Mouse (Mus musculus): ENCODE measurements at regions not wholly inside any gene's neighbourhood (a gene's known extent, or its start where the extent isn't known, plus 50 kb on each side); places are given as distances from the start of the nearest gene placed in this dataset.

GRCm38 (mm10) chr2:74106472-74106871, 195.3 kb upstream of the Atp5g3 start:
- DNase-seq (ENCODE audit: low spot score in 2 of 2), result no peak

GRCm38 (mm10) chr2:74099671-74100372, 188.7 kb upstream of the Atp5g3 start:
- DNase-seq (ENCODE audit: low spot score in 2 of 2), result no peak

GRCm38 (mm10) chr2:74096809-74097208, 185.7 kb upstream of the Atp5g3 start:
- DNase-seq (ENCODE audit: low spot score in 2 of 2), result no peak

GRCm38 (mm10) chr2:74093494-74093893, 182.4 kb upstream of the Atp5g3 start:
- no peak for DNase-seq (ENCODE audit: low spot score in 2 of 2)

GRCm38 (mm10) chr2:74087375-74087774, 176.2 kb upstream of the Atp5g3 start:
- no peak for DNase-seq (ENCODE audit: low spot score in 2 of 2)

GRCm38 (mm10) chr2:74084971-74085370, 173.8 kb upstream of the Atp5g3 start:
- DNase-seq (ENCODE audit: low spot score in 2 of 2), result no peak

GRCm38 (mm10) chr2:74076774-74077173, 165.6 kb upstream of the Atp5g3 start:
- DNase-seq (ENCODE audit: low spot score in 2 of 2), result no peak

GRCm38 (mm10) chr2:74075566-74075965, 164.4 kb upstream of the Atp5g3 start:
- no peak for DNase-seq (ENCODE audit: low spot score in 2 of 2)

GRCm38 (mm10) chr2:74073396-74073795, 162.3 kb upstream of the Atp5g3 start:
- no peak for DNase-seq (ENCODE audit: low spot score in 2 of 2)

GRCm38 (mm10) chr2:74066652-74067051, 155.5 kb upstream of the Atp5g3 start:
- DNase-seq (ENCODE audit: low spot score in 2 of 2), result peak; percentile 51 to 59

- DNase-seq (ENCODE audit: low spot score in 2 of 2), result no peak
Measured at GRCm38 (mm10) chr2:74064369-74064768, 153.2 kb upstream of the Atp5g3 start.

GRCm38 (mm10) chr2:74063777-74064176, 152.7 kb upstream of the Atp5g3 start:
- DNase-seq (ENCODE audit: low spot score in 2 of 2), result peak in 1 of 2 experiments; percentile 4

GRCm38 (mm10) chr2:74063302-74063701, 152.2 kb upstream of the Atp5g3 start:
- no peak for DNase-seq (ENCODE audit: low spot score in 2 of 2)

GRCm38 (mm10) chr2:74042430-74042829, 131.3 kb upstream of the Atp5g3 start:
- no peak for DNase-seq (ENCODE audit: low spot score in 2 of 2)

- DNase-seq (ENCODE audit: low spot score in 2 of 2), result no peak
Measured at GRCm38 (mm10) chr2:74039580-74039979, 128.5 kb upstream of the Atp5g3 start.

- DNase-seq (ENCODE audit: low spot score in 2 of 2), result no peak
Measured at GRCm38 (mm10) chr2:74036043-74036442, 124.9 kb upstream of the Atp5g3 start.

GRCm38 (mm10) chr2:74032177-74033021, 121.3 kb upstream of the Atp5g3 start:
- no peak for DNase-seq (ENCODE audit: low spot score in 2 of 2)

- no peak for DNase-seq (ENCODE audit: low spot score in 2 of 2)
Measured at GRCm38 (mm10) chr2:74029938-74030337, 118.8 kb upstream of the Atp5g3 start.

GRCm38 (mm10) chr2:74027404-74028104, 116.4 kb upstream of the Atp5g3 start:
- peak; percentile 11 to 15 for DNase-seq (ENCODE audit: low spot score in 2 of 2)

- DNase-seq (ENCODE audit: low spot score in 2 of 2), result no peak
Measured at GRCm38 (mm10) chr2:74015146-74015545, 104.0 kb upstream of the Atp5g3 start.

GRCm38 (mm10) chr2:74014201-74014600, 103.1 kb upstream of the Atp5g3 start:
- no peak for DNase-seq (ENCODE audit: low spot score in 2 of 2)

GRCm38 (mm10) chr2:73998531-73998930, 87.4 kb upstream of the Atp5g3 start:
- no peak for DNase-seq (ENCODE audit: low spot score in 2 of 2)
